Comparison of ENCODE assay signal across 8 mouse cellular contexts in the genomic region with DNA sequence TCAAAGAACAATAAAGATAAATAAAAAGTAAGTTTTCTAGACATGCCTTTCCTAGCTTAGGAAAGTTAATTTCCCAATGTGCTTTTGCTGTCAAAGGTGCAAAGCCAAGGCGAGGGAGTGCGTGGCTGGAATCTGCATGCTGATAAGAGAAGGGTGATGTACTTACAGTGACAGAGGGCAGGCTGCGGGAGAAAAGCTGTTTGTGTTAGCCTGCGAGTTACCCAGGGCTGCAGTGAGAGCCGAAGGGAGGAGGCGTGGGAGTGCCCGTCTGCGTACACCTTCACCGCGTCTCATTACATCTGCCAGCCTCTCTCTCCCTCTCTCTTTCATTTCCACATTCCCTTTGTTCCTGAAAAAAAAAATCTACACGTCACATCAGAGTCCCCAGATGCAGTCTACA. TPM values are rescaled to one million over a fixed set of nuclear protein-coding genes. Genes with fewer than 3 reads are reported as not detected.
DNase-seq lines count a peak whose midpoint lies in the region; ATAC-seq lines count a peak whose summit lies in the region.

Sox6 (minus strand) TSS at position 286 of the 400 bp plus-strand sequence.

- H3K4me2 ChIP-seq in forebrain, embryonic 14.5 days (ENCODE audit: low read length): peak within 1 kb of the TSS; percentile 100
- peak within 1 kb of the TSS; percentile 98 for H3K4me2 ChIP-seq in midbrain, embryonic 13.5 days (replicated peaks)

- no peaks in the 10 kb centered on the region for H3K9me3 ChIP-seq in forebrain, embryonic 14.5 days (replicated peaks; ENCODE audit: control insufficient read depth, low read length)
- no peaks in the 10 kb centered on the region for H3K9me3 ChIP-seq in midbrain, embryonic 13.5 days

- H3K9ac ChIP-seq in forebrain, embryonic 14.5 days (ENCODE audit: low read length): peak within 1 kb of the TSS; percentile 63
- peak within 1 kb of the TSS; percentile 63 for H3K9ac ChIP-seq in midbrain, embryonic 13.5 days (replicated peaks)

- no peaks in the 10 kb centered on the region for H3K36me3 ChIP-seq in forebrain, embryonic 14.5 days (ENCODE audit: control insufficient read depth, insufficient read depth, low read length)
- no peaks in the 10 kb centered on the region for H3K36me3 ChIP-seq in midbrain, embryonic 13.5 days

- intact Hi-C loops in left cerebral cortex, postnatal 4 days (cut with DNase I): loop anchor here (5.0 to 10.0 kb wide), 3 partner anchors 674 to 1166 kb away; no protein-coding TSS in a partner anchor

- H3K27ac ChIP-seq in forebrain, embryonic 14.5 days (ENCODE audit: low read depth, low read length): peak within 1 kb of the TSS; percentile 74
- peak within 1 kb of the TSS; percentile 19; the same call in 1 of the 2 replicates for H3K27ac ChIP-seq in midbrain, embryonic 13.5 days

- ATAC-seq in forebrain, embryonic 14.5 days: no peak
- no peak for ATAC-seq in hematopoietic stem cell, adult 5-6 weeks (replicated peaks in 1 of 2; ENCODE audit: insufficient read depth in 1 of 2, low FRiP score in 2 of 2, low TSS enrichment in 1 of 2, low read depth in 1 of 2, poor library complexity in 2 of 2, severe bottlenecking in 2 of 2)
- no peak for ATAC-seq in midbrain, embryonic 13.5 days

- H3K4me1 ChIP-seq in forebrain, embryonic 14.5 days (ENCODE audit: control insufficient read depth, insufficient read depth, low read length): peaks cover 23% of the 10 kb centered on the region
- H3K4me1 ChIP-seq in midbrain, embryonic 13.5 days (replicated peaks): peaks cover 47% of the 10 kb centered on the region

- peak; percentile 18 to 30 for DNase-seq in B cell, adult 2 months
- no peak for DNase-seq in adrenal gland, adult 8-10 months
- peak; percentile 58 for DNase-seq in forebrain, embryonic 14.5 days (ENCODE audit: low spot score)
- DNase-seq in left cerebral cortex, postnatal 4 days: no peak
- DNase-seq in thymus, postnatal 0 days (ENCODE audit: low spot score): no peak
- DNase-seq in frontal cortex, postnatal 10 days (ENCODE audit: low spot score in 2 of 2): no peak

- under 1% methylated on average over 11 of the region's 11 CpGs for WGBS in forebrain, embryonic 14.5 days
- under 1% methylated on average over 11 of the region's 11 CpGs for WGBS in midbrain, embryonic 13.5 days

- H3K27me3 ChIP-seq in forebrain, embryonic 14.5 days (replicated peaks; ENCODE audit: control insufficient read depth, insufficient read depth, low read length): peaks cover 15% of the 10 kb centered on the region
- H3K27me3 ChIP-seq in midbrain, embryonic 13.5 days: peaks cover 66% of the 10 kb centered on the region

- H3K4me3 ChIP-seq in forebrain, embryonic 14.5 days (ENCODE audit: low read depth, low read length): peak within 1 kb of the TSS; percentile 50
- peak within 1 kb of the TSS; percentile 52 for H3K4me3 ChIP-seq in midbrain, embryonic 13.5 days (replicated peaks)

RNA-seq across cellular contexts. Expression of gene Sox6, which starts in this region (rescaled TPM):
- 10 to 100 TPM; 10.8 to 17.3 (median 12.6) TPM for total RNA-seq in adrenal gland, adult 8-10 months (2022)
- 78.4 and 84.9 TPM in 2 replicates for polyA plus RNA-seq in forebrain, embryonic 14.5 days (2014; fragmentation: Nextera tagmentation; extraction: Ambion mirVana)
- total RNA-seq in hematopoietic stem cell, adult 5-6 weeks (2017): 7.3 and 10.1 TPM in 2 replicates
- total RNA-seq in left cerebral cortex, postnatal 4 days (2021): 10 to 100 TPM; 54.8 to 56.6 TPM
- polyA plus RNA-seq in midbrain, embryonic 13.5 days (2015; fragmentation: Nextera tagmentation; extraction: Ambion mirVana): 50.0 and 57.2 TPM in 2 replicates
- 0.30 and 1.2 TPM in 2 replicates for polyA plus RNA-seq in thymus, postnatal 0 days (2015; fragmentation: Nextera tagmentation; extraction: Ambion mirVana)

Comparison
In these comparisons a context has a peak if more than half of its experiments do, and no peak if none do; other contexts are left out.
1. RNA of gene Sox6 (polyA plus RNA-seq): 78.4 to 84.9 TPM in forebrain, embryonic 14.5 days and 50.0 to 57.2 TPM in midbrain, embryonic 13.5 days; 0.30 to 1.2 TPM in thymus, postnatal 0 days; every median in the first group is over 10 times any median in the second.
2. DNase-seq: peak in B cell, adult 2 months (2 of 2) and forebrain, embryonic 14.5 days (single experiment); none in adrenal gland, adult 8-10 months (single experiment), left cerebral cortex, postnatal 4 days (single experiment), thymus, postnatal 0 days (single experiment) and frontal cortex, postnatal 10 days (0 of 2).